Mouse (Mus musculus) frontal cortex, postnatal 36 days (tissue): ENCODE data around the gene Pmfbp1.

Source experiments
- DNase-seq, 2 experiments: peaks; one replicate each; pipeline ENCODE4 v3.0.0; 2022; ENCODE audit warnings: low spot score in 2 of 2

Pmfbp1 gene

DNA sequence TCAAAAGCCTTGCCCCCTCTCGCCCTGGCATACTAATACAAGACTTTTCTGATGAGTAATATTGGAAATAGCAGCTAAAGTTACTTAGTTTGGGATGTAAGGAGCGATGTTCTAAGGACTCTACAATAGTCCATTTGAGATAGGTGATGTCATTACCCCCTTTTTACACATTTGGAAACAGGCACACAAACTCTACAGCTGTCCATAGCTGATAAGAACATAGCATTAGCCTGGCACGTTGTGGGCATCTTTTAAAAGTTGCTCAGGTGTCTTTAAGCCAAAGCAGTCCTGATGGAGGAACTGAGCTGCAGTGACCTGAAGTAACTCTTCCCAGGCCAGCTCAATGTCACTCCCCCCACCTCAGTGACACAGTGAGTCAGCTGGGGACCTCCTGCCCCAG, 97.5 kb downstream of the Pmfbp1 start:
- no peak for DNase-seq

DNA sequence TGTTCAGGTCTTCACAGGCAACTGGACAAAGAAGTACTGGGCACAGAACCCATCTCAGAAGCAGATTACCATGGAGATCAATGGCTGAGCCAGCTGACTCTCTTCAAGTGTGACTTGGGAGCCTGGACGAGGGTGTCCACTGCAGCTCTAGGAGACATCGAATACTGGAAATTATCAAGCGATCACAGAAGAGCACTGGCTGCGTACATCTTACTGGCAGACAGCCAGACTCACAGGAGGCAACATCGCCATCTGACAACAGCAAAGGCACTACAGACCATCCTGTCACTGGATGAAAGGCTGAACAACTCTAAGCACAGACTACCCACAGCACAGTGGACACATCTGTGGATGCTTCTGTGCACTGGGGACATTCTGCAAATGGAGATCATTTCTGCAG, 98.3 kb downstream of the Pmfbp1 start:
- no peak for DNase-seq
